Mouse (Mus musculus) stomach, embryonic 16.5 days (tissue): Measurements from ENCODE around the gene Zfp281. TPM values are rescaled to one million over a fixed set of nuclear protein-coding genes. Genes with fewer than 3 reads are reported as not detected.

Experiments used
- ATAC-seq: fragments of 200-750 bp; cut with Nextera tagmentation; 2 replicates; pipeline ENCODE4 v1.8.0; 2017; ENCODE audit warnings: moderate number of reproducible peaks, moderate TSS enrichment; ENCODE audit not compliant: insufficient read depth, low FRiP score
- H3K27ac ChIP-seq: fragments of 300-500 bp; sonication (generic); 2 replicates; pipeline ENCODE4 v1.5.1; 2014; ENCODE audit warnings: low read length
- H3K27me3 ChIP-seq: fragments of 300-500 bp; sonication (generic); 2 replicates; pipeline ENCODE4 v1.6.1; 2014; ENCODE audit warnings: low read length, control low read depth, mixed read lengths; ENCODE audit not compliant: control insufficient read depth, insufficient read depth
- H3K36me3 ChIP-seq: fragments of 300-500 bp; sonication (generic); 2 replicates; pipeline ENCODE4 v1.6.1; 2014; ENCODE audit warnings: low read length; ENCODE audit not compliant: control insufficient read depth, insufficient read depth
- H3K4me1 ChIP-seq: fragments of 300-500 bp; sonication (generic); 2 replicates; pipeline ENCODE4 v1.6.1; 2014; ENCODE audit warnings: low read length, control low read depth, mixed read lengths; ENCODE audit not compliant: control insufficient read depth, insufficient read depth
- H3K4me2 ChIP-seq: fragments of 300-500 bp; sonication (generic); 2 replicates; pipeline ENCODE4 v1.6.1; 2014; ENCODE audit warnings: low read depth, low read length, mixed read lengths
- H3K4me3 ChIP-seq: fragments of 300-500 bp; sonication (generic); replicated peaks from 2 replicates; pipeline ENCODE4 v1.5.1; 2014; ENCODE audit warnings: mild to moderate bottlenecking, low read length
- H3K9ac ChIP-seq: fragments of 300-500 bp; sonication (generic); 2 replicates; pipeline ENCODE4 v1.6.1; 2014; ENCODE audit warnings: low read length
- H3K9me3 ChIP-seq: fragments of 300-500 bp; sonication (generic); replicated peaks from 2 replicates; pipeline ENCODE4 v1.6.1; 2016; ENCODE audit warnings: low read length, control low read depth; ENCODE audit not compliant: control insufficient read depth
- WGBS: fragments of 180-500 bp; shearing (Covaris S2); extraction: QIAGEN DNeasy Blood & Tissue Kit; methylation state at CpG from one replicate; pipeline ENCODE4 v1.1.7; 2014; 5-methylcytosine and 5-hydroxymethylcytosine counted together
- polyA plus RNA-seq: library from polyadenylated mRNA; unstranded; fragments of >200 nt; fragmentation: Nextera tagmentation; extraction: Ambion mirVana; gene quantifications from 2 replicates; pipeline ENCODE4 v1.2.1, GENCODE M21; 2015

Gene Zfp281
- polyA plus RNA-seq, 1 experiment from 2014 or later: 13.6 TPM

DNA sequence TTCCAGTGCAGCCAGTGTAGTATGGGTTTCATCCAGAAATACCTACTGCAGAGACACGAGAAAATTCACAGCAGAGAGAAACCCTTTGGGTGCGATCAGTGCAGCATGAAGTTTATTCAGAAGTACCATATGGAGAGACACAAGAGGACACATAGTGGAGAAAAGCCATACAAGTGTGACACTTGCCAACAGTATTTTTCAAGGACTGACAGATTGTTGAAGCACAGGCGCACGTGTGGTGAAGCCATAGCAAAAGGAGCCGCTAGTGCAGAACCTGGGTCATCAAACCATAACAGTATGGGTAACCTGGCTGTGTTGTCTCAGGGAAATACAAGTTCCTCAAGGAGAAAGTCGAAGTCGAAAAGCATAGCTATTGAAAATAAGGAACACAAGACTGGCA, 1.4 kb downstream of the Zfp281 start:
- no peaks in the 10 kb centered on the region for H3K9me3 ChIP-seq
- ATAC-seq: no peak
- no peaks in the 10 kb centered on the region for H3K27me3 ChIP-seq
- H3K4me3 ChIP-seq: peak overlapping the region; percentile 91
- no peak overlapping the region for H3K27ac ChIP-seq
- peaks cover 25% of the 10 kb centered on the region for H3K4me1 ChIP-seq
- H3K9ac ChIP-seq: peak overlapping the region; percentile 96
- 78% methylated on average over 7 of the region's 7 CpGs for WGBS
- peak overlapping the region; percentile 87 for H3K4me2 ChIP-seq
- peaks cover 7% of the 10 kb centered on the region; the same call in 1 of the 2 replicates for H3K36me3 ChIP-seq

DNA sequence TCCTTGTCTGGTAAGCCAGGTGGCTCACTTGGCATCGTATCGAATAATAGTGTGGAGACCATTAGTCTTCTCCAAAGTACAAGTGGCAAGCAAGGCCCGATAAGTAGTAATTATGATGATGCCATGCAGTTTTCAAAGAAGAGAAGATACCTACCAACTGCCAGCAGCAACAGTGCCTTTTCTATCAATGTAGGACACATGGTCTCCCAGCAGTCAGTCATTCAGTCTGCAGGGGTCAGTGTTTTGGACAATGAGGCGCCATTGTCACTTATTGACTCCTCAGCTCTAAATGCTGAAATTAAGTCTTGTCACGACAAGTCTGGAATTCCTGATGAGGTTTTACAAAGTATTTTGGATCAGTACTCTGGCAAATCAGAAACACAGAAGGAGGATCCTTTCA, 2.1 kb downstream of the Zfp281 start:
- no peak overlapping the region for H3K27ac ChIP-seq
- no peak overlapping the region for H3K4me2 ChIP-seq
- H3K27me3 ChIP-seq: no peaks in the 10 kb centered on the region
- peaks cover 7% of the 10 kb centered on the region; the same call in 1 of the 2 replicates for H3K36me3 ChIP-seq
- H3K4me1 ChIP-seq: peaks cover 25% of the 10 kb centered on the region
- no peak overlapping the region for H3K4me3 ChIP-seq
- H3K9ac ChIP-seq: no peak overlapping the region
- no peak for ATAC-seq
- H3K9me3 ChIP-seq: no peaks in the 10 kb centered on the region
- WGBS: 89% methylated on average over 5 of the region's 5 CpGs

DNA sequence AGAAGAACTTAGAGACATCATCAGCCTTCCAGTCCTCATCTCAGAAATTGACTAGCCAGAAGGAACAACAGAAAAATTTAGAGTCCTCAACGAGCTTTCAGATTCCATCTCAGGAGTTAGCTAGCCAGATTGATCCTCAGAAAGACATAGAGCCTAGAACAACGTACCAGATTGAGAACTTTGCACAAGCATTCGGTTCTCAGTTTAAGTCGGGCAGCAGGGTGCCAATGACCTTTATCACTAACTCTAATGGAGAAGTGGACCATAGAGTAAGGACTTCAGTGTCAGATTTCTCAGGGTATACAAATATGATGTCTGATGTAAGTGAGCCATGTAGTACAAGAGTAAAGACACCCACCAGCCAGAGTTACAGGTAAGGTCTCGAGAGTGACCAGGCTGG, 2.9 kb downstream of the Zfp281 start:
- Histone ChIP-seq H3K36me3 (peaks cover 7% of the 10 kb centered on the region; the same call in 1 of the 2 replicates), H3K4me2 (peak overlapping the region; percentile 43), H3K9me3 (no peaks in the 10 kb centered on the region), H3K27me3 (no peaks in the 10 kb centered on the region), H3K4me3 (no peak overlapping the region), H3K27ac (no peak overlapping the region), H3K9ac (no peak overlapping the region), H3K4me1 (peaks cover 25% of the 10 kb centered on the region)
- WGBS: 79% methylated on average over 5 of the region's 5 CpGs
- no peak for ATAC-seq

DNA sequence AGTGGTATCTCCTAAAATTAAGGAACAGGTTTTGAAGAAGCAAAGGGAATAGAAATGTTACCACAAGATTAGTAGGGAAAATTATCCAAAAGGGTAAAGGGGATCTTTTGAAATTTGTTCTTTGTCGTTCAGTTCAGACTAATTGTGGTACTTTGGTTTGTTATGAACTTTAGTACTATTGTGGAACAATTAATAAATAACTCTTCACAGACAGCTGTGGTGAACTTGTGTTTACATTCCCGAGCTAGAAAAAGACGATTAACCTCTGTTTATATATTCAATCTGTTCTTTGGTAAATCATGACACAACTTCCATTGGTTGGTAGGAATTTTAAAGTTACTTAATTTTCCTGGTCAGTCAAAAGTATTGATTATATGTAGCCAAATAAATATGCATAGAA, 8.2 kb downstream of the Zfp281 start:
- Histone ChIP-seq H3K4me2 (no peak overlapping the region), H3K9me3 (no peaks in the 10 kb centered on the region), H3K4me1 (0 out of 2 replicates have a peak, but pooled peaks cover 2% of the 10 kb centered on the region), H3K27ac (no peak overlapping the region), H3K36me3 (no peaks in the 10 kb centered on the region), H3K27me3 (no peaks in the 10 kb centered on the region), H3K9ac (no peak overlapping the region), H3K4me3 (no peak overlapping the region)
- ATAC-seq: no peak
- WGBS: 36% methylated on average over 3 of the region's 3 CpGs

DNA sequence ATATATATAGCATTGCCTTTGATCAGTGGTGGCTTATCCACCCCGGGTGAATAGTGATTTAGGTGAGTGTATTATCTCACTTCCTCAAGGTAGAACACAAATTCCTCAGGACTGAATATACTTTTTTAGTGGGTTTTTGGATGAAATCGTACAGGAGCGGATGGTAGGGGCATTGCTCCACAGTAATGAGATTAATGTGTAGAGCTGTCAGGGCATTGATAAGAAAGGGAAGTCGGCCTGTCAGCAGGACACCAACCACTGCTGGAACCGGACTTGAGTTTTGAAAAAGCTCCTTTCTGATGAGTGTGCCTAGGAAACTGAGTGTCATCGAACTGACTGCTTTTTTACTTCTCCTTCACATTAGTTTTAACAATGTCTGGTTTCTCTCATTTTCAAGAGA, 10.9 kb downstream of the Zfp281 start:
- Histone ChIP-seq H3K27me3 (no peaks in the 10 kb centered on the region), H3K27ac (no peak overlapping the region), H3K9ac (no peak overlapping the region), H3K4me2 (no peak overlapping the region), H3K4me1 (no peaks in the 10 kb centered on the region), H3K9me3 (no peaks in the 10 kb centered on the region), H3K36me3 (no peaks in the 10 kb centered on the region), H3K4me3 (no peak overlapping the region)
- 70% methylated on average over 6 of the region's 6 CpGs for WGBS
- ATAC-seq: no peak

DNA sequence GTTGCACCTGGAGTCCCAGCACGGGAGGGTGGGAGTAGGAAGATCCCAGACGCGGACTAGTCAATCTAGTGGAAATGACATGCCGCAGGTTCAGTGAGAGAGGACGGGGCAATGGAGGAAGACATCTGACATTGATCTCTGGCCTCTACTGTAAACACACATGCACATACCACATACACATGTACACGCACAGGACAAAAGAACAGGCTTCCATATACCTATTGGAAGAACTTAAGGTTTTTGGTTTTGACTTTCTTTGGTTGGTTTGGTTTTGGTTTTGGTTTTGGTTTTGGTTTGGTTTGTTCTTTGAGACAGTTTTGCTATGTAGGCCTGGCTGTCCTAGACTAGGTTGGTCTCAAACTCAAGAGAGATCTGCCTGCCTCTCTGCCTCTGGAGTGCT, 12.2 kb downstream of the Zfp281 start:
- 91% methylated on average over 6 of the region's 6 CpGs for WGBS
- no peak for ATAC-seq
- H3K36me3 ChIP-seq: no peaks in the 10 kb centered on the region
- no peaks in the 10 kb centered on the region for H3K9me3 ChIP-seq
- no peak overlapping the region for H3K27ac ChIP-seq
- H3K4me2 ChIP-seq: no peak overlapping the region
- no peak overlapping the region for H3K4me3 ChIP-seq
- no peak overlapping the region for H3K9ac ChIP-seq
- H3K4me1 ChIP-seq: no peaks in the 10 kb centered on the region
- no peaks in the 10 kb centered on the region for H3K27me3 ChIP-seq

DNA sequence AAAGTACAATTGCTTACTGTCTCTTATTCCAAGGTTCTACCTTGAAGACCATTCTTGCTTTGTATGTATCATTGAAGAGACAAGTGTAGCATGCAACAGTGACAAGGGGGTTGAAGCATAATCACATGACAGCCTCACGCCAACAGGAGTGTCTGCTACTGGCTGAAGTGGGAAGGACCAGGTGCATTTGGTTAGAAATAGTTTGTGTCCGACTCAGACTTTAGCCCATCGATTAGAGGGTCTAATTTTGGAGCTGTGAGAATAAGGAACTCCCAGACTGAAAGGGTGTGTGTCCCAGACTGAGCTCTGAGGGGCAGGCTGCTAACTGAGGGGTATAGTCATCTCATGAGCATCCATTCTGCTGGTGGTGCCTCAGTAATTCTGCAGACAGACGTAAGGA, 13.0 kb downstream of the Zfp281 start:
- Histone ChIP-seq H3K4me3 (no peak overlapping the region), H3K36me3 (no peaks in the 10 kb centered on the region), H3K4me2 (no peak overlapping the region), H3K4me1 (no peaks in the 10 kb centered on the region), H3K9ac (no peak overlapping the region), H3K9me3 (no peaks in the 10 kb centered on the region), H3K27me3 (no peaks in the 10 kb centered on the region), H3K27ac (no peak overlapping the region)
- 86% methylated on average over 4 of the region's 4 CpGs for WGBS
- ATAC-seq: no peak

DNA sequence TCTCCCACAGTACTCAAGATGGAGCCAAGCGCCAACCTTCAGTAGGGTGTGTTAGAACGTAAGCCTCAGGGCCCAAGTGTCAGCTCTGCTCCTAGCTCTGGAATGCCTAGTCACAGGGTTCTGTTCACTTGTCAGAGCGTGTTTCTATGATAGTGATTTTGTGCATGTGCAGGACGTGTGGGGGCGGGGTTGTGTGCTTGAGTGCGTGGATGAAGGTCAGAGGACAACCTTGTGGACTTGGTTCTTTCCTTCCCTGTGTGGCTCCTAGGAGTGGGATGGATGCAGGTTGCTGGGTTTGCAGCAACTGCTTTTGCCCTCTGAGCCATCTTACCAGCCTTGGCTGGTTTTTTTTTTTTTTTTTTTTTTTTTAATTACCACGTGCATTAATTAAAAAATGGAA, 13.5 kb downstream of the Zfp281 start:
- Histone ChIP-seq H3K4me1 (no peaks in the 10 kb centered on the region), H3K36me3 (no peaks in the 10 kb centered on the region), H3K9me3 (no peaks in the 10 kb centered on the region), H3K27me3 (no peaks in the 10 kb centered on the region), H3K4me3 (no peak overlapping the region), H3K27ac (no peak overlapping the region), H3K4me2 (no peak overlapping the region), H3K9ac (no peak overlapping the region)
- WGBS: 84% methylated on average over 7 of the region's 7 CpGs
- ATAC-seq: no peak

DNA sequence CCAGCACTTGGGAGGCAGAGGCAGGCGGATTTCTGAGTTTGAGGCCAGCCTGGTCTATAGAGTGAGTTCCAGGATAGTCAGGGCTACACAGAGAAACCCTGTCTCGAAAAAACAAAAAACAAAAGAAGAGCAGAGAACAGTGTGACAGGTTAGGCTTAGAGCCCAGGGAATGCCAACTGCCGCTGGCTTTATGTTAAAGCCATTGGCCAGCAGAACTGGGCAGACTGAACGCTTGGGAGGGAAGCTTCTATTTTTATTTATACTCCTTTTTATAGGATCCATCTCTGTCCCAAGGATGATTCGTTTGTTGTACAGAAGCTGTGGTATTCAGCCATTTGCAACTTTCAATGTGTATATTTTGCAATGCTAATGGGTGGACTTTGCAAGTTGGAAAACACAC, 14.0 kb downstream of the Zfp281 start:
- Histone ChIP-seq H3K36me3 (no peaks in the 10 kb centered on the region), H3K27me3 (no peaks in the 10 kb centered on the region), H3K27ac (no peak overlapping the region), H3K4me3 (no peak overlapping the region), H3K4me2 (no peak overlapping the region), H3K9ac (no peak overlapping the region), H3K4me1 (no peaks in the 10 kb centered on the region), H3K9me3 (no peaks in the 10 kb centered on the region)
- WGBS: 89% methylated on average over 5 of the region's 5 CpGs
- ATAC-seq: no peak

DNA sequence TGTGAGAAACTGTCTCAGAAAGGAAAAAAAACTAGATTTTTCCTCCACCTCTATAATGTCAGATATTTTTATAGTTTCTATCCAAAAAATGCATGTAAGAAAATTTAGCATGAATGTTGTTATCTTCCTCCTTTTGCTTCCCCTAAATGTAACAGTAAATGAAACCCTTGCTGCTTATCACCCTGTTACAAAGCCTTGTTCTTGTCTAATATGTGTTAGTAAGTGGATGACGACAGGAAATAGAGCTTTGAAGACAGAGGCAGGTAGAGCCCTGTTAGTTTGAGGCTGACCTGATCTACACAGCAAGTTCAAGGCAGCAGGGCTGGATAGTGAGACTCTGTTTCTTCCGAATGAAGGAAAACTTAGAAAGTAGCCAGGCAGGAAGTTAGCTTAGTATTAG, 14.5 kb downstream of the Zfp281 start:
- Histone ChIP-seq H3K36me3 (no peaks in the 10 kb centered on the region), H3K4me1 (no peaks in the 10 kb centered on the region), H3K9ac (no peak overlapping the region), H3K27ac (no peak overlapping the region), H3K4me2 (no peak overlapping the region), H3K27me3 (no peaks in the 10 kb centered on the region), H3K4me3 (no peak overlapping the region), H3K9me3 (no peaks in the 10 kb centered on the region)
- no peak for ATAC-seq
- WGBS: 73% methylated on average over 2 of the region's 2 CpGs
